Mouse (Mus musculus): ENCODE data around the gene Pagr1b. TPM values are rescaled to one million over a fixed set of nuclear protein-coding genes. Genes with fewer than 3 reads are reported as not detected.

Pagr1b gene
- 0.41 TPM in 1 of 2 replicates, not detected in the other for polyA plus RNA-seq (2016; fragmentation: Nextera tagmentation; extraction: Ambion mirVana)

DNA sequence TGATC lies at the start of gene Pagr1b:
Pagr1b (minus strand) TSS at position 4 of the 5 bp plus-strand sequence.
- no peak for DNase-seq (ENCODE audit: low spot score)
- Histone ChIP-seq H3K27me3 (ENCODE audit: insufficient read depth, poor library complexity, severe bottlenecking) (no peaks in the 10 kb centered on the region), H3K4me3 (peak within 1 kb of the TSS; percentile 94), H3K9me3 (no peaks in the 10 kb centered on the region), H3K36me3 (peaks cover 33% of the 10 kb centered on the region), H3K27ac (peak within 1 kb of the TSS; percentile 99), H3K4me1 (peaks cover 76% of the 10 kb centered on the region)

DNA sequence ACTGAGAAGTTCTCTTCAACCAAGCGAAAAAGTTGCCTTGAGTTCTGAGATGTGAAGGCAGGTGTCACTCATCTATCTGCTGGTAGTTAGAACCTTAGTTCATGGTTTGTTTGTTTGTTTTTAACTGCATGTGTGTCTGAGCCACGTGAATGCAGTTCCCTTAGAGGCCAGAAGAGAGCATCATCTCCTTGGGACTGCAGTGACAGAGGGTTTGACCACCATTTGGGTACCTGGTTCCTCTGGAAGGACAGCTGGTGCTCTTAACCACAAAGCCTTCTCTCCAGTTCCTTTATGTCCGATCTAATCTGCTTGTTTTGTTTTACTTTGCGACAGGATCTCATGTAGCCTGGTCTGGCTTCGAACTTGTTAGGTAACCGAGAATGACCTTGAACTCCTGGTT lies 49.3 kb upstream of the Pagr1b start:
- no peak for DNase-seq (ENCODE audit: low spot score)
- Histone ChIP-seq H3K4me3 (no peak overlapping the region), H3K27me3 (ENCODE audit: insufficient read depth, poor library complexity, severe bottlenecking) (no peaks in the 10 kb centered on the region), H3K27ac (no peak overlapping the region), H3K9me3 (no peaks in the 10 kb centered on the region), H3K36me3 (no peaks in the 10 kb centered on the region), H3K4me1 (no peaks in the 10 kb centered on the region)
- WGBS = 84% methylated on average over 6 of the region's 6 CpGs

DNA sequence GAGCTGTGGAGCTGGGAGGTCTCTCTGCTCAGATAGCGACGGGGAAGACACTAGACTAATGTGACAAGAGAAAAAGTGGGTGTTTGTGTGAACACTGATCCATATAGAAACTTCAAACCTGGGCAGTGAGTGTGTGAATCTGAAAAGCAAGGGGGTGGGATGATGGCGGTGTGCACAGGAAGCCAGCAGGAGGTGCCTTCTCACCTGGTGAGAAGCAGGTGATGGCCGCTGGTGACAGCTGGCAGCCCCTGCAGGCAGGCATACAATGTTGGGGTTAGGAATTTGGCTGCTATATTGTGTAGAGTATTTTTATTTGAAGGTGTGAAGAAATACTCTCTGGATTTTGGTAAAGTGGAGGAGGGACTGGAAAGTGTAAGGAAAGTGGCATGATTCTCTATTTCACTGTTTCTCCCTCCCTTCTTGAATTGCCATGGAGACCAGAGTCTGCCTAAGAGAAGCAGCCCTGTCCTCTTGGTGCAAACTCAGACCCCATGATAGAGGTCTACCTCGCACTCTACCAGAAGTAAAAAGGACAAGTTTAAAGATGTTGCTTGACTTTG lies 38.8 kb upstream of the Pagr1b start:
- no peaks in the 10 kb centered on the region for H3K4me1 ChIP-seq
- no peaks in the 10 kb centered on the region for H3K9me3 ChIP-seq
- no peaks in the 10 kb centered on the region for H3K27me3 ChIP-seq (ENCODE audit: insufficient read depth, poor library complexity, severe bottlenecking)
- no peak overlapping the region for H3K4me3 ChIP-seq
- H3K27ac ChIP-seq = no peak overlapping the region
- no peaks in the 10 kb centered on the region for H3K36me3 ChIP-seq
- no peak for DNase-seq (ENCODE audit: low spot score)
- WGBS = 52% methylated on average over 5 of the region's 5 CpGs

DNA sequence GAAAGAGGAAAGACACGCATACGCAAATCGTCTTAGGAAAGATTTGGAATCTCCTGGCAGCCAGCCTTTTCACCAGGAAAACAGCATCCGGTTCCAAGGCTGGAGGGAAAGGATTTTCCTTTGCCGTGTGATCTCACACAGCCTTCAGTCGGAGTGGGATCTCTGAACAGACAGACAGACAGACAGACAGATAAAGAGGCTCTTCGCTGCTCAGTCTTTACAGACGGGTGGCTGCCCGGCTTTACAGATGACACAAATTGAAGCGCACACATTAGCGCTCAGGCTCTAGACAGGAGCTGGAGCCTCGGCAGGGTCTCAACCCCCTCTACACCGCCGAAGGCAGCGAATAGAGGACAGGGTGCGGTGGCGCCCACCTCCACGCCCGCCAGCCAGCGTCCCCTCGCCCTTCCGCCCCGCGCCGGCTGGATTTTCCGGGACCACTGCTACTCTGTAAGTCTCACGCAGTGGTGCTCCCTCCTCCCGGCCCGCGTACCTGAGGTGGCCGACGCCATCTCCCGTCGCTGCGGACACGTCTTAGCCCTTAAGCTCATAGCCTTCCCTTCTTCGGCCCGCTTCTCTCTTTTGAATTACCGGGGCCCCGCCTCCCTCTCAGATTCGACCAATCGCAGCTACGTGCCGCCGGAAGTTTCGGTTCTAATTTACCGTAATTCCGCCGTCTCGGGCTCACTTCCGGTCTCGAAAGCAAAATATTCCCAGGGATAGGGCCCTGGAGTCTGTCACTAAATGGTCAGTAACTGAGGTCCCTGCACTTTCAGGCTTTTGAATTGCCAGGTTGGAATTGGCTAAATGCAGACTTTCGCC lies 25.8 kb upstream of the Pagr1b start, which contains the start of gene Kif22:
Kif22 (minus strand) TSS at position 621 of the 822 bp plus-strand sequence.
- WGBS = under 1% methylated on average over 53 of the region's 53 CpGs
- H3K9me3 ChIP-seq = no peaks in the 10 kb centered on the region
- H3K36me3 ChIP-seq = peaks cover 27% of the 10 kb centered on the region
- H3K27ac ChIP-seq = peak within 1 kb of the TSS; percentile 94
- peak within 1 kb of the TSS; percentile 94 for H3K4me3 ChIP-seq
- H3K27me3 ChIP-seq (ENCODE audit: insufficient read depth, poor library complexity, severe bottlenecking) = no peaks in the 10 kb centered on the region
- peak; percentile 94 for DNase-seq (ENCODE audit: low spot score)
- H3K4me1 ChIP-seq = peaks cover 16% of the 10 kb centered on the region

GRCm38 (mm10) chr7:127031244-127031643 lies 15.0 kb upstream of the Pagr1b start:
- WGBS = 68% methylated on average over 1 of the region's 1 CpGs
- Histone ChIP-seq H3K9me3 (no peaks in the 10 kb centered on the region), H3K36me3 (peaks cover 82% of the 10 kb centered on the region), H3K4me3 (no peak overlapping the region), H3K27ac (no peak overlapping the region), H3K4me1 (peaks cover 14% of the 10 kb centered on the region), H3K27me3 (ENCODE audit: insufficient read depth, poor library complexity, severe bottlenecking) (no peaks in the 10 kb centered on the region)
- no peak for DNase-seq (ENCODE audit: low spot score)

DNA sequence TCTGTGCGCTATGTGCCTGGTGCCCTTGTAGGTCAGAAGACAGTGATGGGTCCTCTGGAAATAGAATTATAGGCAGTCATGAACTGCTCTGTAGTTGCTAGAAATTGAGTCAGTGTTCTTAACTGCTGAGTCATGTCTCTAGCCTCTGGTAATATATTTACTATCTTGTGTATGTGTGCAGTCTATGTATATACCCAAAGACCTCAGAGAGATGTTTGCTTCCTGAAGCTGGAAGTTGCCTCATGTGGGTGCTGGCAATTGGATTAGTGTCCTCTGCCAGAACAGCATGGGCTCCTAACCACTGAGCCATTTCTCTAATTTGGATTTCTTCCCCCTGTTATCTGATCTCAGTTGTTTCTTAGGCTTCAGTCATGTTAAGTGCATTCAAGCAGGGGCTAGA lies 13.9 kb upstream of the Pagr1b start:
- no peak overlapping the region for H3K4me3 ChIP-seq
- no peak for DNase-seq (ENCODE audit: low spot score)
- peaks cover 14% of the 10 kb centered on the region for H3K4me1 ChIP-seq
- no peak overlapping the region for H3K27ac ChIP-seq
- H3K36me3 ChIP-seq = peaks cover 73% of the 10 kb centered on the region
- H3K9me3 ChIP-seq = no peaks in the 10 kb centered on the region
- WGBS = 100% methylated on average over 1 of the region's 1 CpGs
- no peaks in the 10 kb centered on the region for H3K27me3 ChIP-seq (ENCODE audit: insufficient read depth, poor library complexity, severe bottlenecking)

DNA sequence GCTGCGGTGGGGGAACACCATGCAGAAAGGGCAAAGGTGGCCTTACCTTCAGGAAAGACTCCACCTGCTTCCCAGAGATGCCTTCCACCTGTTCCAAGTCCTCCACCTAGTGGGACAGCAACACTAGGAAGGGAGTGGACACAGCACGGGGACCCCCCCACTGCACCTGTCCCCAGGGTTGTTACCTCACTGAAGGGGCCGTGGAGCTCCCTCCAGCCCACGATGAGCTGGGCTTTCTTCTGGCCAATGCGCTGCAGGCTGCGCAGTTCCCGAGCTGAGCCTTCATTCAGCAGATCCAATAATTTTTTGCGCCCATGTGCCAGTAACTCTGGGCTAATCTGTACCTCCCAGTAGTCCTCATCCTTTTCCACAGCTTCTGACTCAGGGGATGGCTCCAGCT lies 11.6 kb upstream of the Pagr1b start:
- 73% methylated on average over 8 of the region's 8 CpGs for WGBS
- no peak for DNase-seq (ENCODE audit: low spot score)

GRCm38 (mm10) chr7:127026984-127027726 lies 10.9 kb upstream of the Pagr1b start, which contains the start of gene Maz:
TSS of gene Maz (minus strand) at chr7:127027037.
- H3K4me3 ChIP-seq = peak within 1 kb of the TSS; percentile 82
- H3K9me3 ChIP-seq = no peaks in the 10 kb centered on the region
- peaks cover 70% of the 10 kb centered on the region for H3K36me3 ChIP-seq
- DNase-seq (ENCODE audit: low spot score) = peak; percentile 99
- no peaks in the 10 kb centered on the region for H3K27me3 ChIP-seq (ENCODE audit: insufficient read depth, poor library complexity, severe bottlenecking)
- peaks cover 44% of the 10 kb centered on the region for H3K4me1 ChIP-seq
- peak within 1 kb of the TSS; percentile 100 for H3K27ac ChIP-seq
- 1% methylated on average over 52 of the region's 63 CpGs for WGBS

More for the DNA sequence above, 11.6 kb upstream of the Pagr1b start:
- H3K36me3 ChIP-seq = peaks cover 70% of the 10 kb centered on the region
- H3K4me1 ChIP-seq = peaks cover 37% of the 10 kb centered on the region
- no peaks in the 10 kb centered on the region for H3K9me3 ChIP-seq
- H3K4me3 ChIP-seq = peak overlapping the region; percentile 82
- peak overlapping the region; percentile 100 for H3K27ac ChIP-seq
- H3K27me3 ChIP-seq (ENCODE audit: insufficient read depth, poor library complexity, severe bottlenecking) = no peaks in the 10 kb centered on the region

- Histone ChIP-seq H3K4me3 (peak overlapping the region; percentile 82), H3K9me3 (no peaks in the 10 kb centered on the region), H3K36me3 (peaks cover 67% of the 10 kb centered on the region), H3K27me3 (ENCODE audit: insufficient read depth, poor library complexity, severe bottlenecking) (no peaks in the 10 kb centered on the region), H3K27ac (peak overlapping the region; percentile 100), H3K4me1 (peaks cover 50% of the 10 kb centered on the region)
- WGBS = 4% methylated on average over 28 of the region's 48 CpGs
- DNase-seq (ENCODE audit: low spot score) = no peak
These were observed 10.3 kb upstream of the Pagr1b start for GRCm38 (mm10) chr7:127026616-127026983.

- 0% methylated on average over 28 of the region's 48 CpGs for WGBS
- Histone ChIP-seq H3K9me3 (no peaks in the 10 kb centered on the region), H3K27ac (peak overlapping the region; percentile 100), H3K4me3 (peak overlapping the region; percentile 82), H3K4me1 (peaks cover 54% of the 10 kb centered on the region), H3K27me3 (ENCODE audit: insufficient read depth, poor library complexity, severe bottlenecking) (no peaks in the 10 kb centered on the region), H3K36me3 (peaks cover 62% of the 10 kb centered on the region)
- DNase-seq (ENCODE audit: low spot score) = peak; percentile 92
These were observed 9.9 kb upstream of the Pagr1b start for GRCm38 (mm10) chr7:127026161-127026600.

DNA sequence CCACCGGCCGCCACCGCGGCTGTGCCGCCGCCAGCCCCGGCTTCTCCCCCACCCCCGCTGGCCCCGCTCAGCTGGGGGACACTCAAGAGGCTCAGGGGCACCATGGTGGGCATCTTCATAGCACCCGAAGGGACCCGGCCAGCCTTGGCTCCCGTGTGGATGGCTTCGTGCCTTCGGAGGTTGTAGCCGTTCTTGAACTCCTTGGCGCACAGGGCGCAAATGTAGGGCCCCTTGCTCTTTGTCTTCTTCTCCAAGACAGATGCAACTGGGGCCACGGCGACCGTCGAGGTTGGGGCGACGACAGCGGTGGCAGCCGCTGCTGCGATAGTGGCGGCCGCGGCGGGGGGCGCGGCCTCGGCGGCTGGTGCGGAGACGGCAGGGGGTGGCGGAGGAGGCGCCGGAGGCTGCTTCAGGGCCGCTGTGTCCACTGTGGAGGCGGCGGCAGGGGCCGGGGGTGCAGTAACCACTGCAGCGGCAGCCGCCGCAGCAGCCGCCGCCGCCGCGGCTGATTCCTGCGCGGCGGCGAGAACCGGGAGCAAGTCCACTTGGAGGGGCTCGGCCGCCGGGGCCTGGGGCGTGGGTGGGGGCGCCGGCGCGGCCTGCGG lies 9.4 kb upstream of the Pagr1b start:
- DNase-seq (ENCODE audit: low spot score) = peak; percentile 83
- Histone ChIP-seq H3K9me3 (no peaks in the 10 kb centered on the region), H3K4me1 (peaks cover 59% of the 10 kb centered on the region), H3K4me3 (peak overlapping the region; percentile 82), H3K27ac (peak overlapping the region; percentile 100), H3K36me3 (peaks cover 57% of the 10 kb centered on the region), H3K27me3 (ENCODE audit: insufficient read depth, poor library complexity, severe bottlenecking) (no peaks in the 10 kb centered on the region)
- whole genome bisulfite sequencing = 1% methylated on average over 65 of the region's 65 CpGs

DNA sequence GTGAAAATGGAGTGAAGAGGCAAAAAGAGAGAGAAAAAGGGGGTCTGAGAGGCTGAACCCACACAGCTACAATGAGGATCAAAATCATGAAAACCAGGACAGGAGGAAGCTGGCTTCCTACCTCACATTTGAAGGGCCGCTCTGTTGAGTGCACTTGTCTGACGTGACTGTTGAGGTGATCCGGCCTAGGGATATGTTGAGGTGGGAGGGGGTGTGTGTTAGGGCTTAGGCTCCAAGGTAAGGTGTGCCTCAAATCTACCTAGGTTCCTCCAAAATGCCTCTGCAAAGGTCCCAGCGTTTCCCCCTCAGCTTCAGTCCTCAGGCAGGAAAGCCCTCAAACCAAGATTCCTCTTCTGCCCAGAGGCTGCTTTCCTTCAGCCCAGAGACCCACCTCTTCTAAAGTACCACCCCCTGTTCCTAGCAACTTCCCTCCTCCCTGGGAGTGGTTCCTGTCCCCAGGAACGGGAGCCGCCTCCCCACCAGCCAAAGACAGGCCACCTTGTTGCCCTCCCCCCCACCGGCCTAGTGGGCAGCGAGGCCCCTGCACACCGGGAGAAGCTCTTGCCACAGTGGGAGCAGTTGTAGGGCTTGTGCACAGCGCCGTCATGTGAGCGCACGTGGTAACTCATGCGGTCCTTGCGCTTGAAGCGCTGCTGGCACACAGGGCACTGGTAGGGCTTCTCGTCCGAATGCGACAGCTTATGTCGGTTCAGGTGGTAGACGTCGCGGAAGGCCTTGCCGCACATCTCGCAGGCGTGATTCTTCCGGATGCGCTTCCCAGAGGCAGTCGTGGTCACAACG lies 8.7 kb upstream of the Pagr1b start:
- peaks cover 66% of the 10 kb centered on the region for H3K4me1 ChIP-seq
- peak overlapping the region; percentile 82 for H3K4me3 ChIP-seq
- no peaks in the 10 kb centered on the region for H3K9me3 ChIP-seq
- no peaks in the 10 kb centered on the region for H3K27me3 ChIP-seq (ENCODE audit: insufficient read depth, poor library complexity, severe bottlenecking)
- under 1% methylated on average over 30 of the region's 30 CpGs for WGBS
- peak; percentile 94 for DNase-seq (ENCODE audit: low spot score)
- H3K27ac ChIP-seq = peak overlapping the region; percentile 100
- peaks cover 50% of the 10 kb centered on the region for H3K36me3 ChIP-seq

All from heart, embryonic 10.5 days (tissue).